Mouse (Mus musculus) G1E (cell line): Measurements from ENCODE around the gene Mmrn2. TPM values are rescaled to one million over a fixed set of nuclear protein-coding genes. Genes with fewer than 3 reads are reported as not detected.
"Not testable (repeated sequence)": the region's sequence is repeated elsewhere in the genome, so short reads cannot be mapped to it uniquely, and the experiment has no call there.

Experiments used
- ATAC-seq: 2 replicates; pipeline ENCODE4 v1.8.0; 2016; ENCODE audit warnings: mild to moderate bottlenecking; ENCODE audit not compliant: insufficient number of reproducible peaks, poor library complexity, low FRiP score, severe bottlenecking; ENCODE audit errors: extremely low read depth
- DNase-seq: peaks from one replicate; pipeline ENCODE4 v3.0.0; 2012; ENCODE audit warnings: low spot score
- H3K27me3 ChIP-seq: 2 replicates; pipeline ENCODE4 v1.6.1; 2012; ENCODE audit warnings: mild to moderate bottlenecking, low read length, inconsistent platforms; ENCODE audit not compliant: insufficient read depth
- H3K36me3 ChIP-seq: replicated peaks from 2 replicates; pipeline ENCODE3; 2012; ENCODE audit warnings: mild to moderate bottlenecking, inconsistent platforms
- H3K4me1 ChIP-seq: 2 replicates; pipeline ENCODE4 v1.6.1; 2012; ENCODE audit warnings: low read depth, low read length, inconsistent platforms, mixed read lengths; ENCODE audit not compliant: insufficient read depth
- H3K4me3 ChIP-seq: 2 replicates; pipeline ENCODE4 v1.5.1; 2012; ENCODE audit warnings: low read depth, mild to moderate bottlenecking, inconsistent platforms, low read length, moderate library complexity, mixed read lengths
- H3K9me3 ChIP-seq: replicated peaks from 2 replicates; pipeline ENCODE4 v1.6.1; 2012; ENCODE audit warnings: inconsistent platforms
- CTCF ChIP-seq: IDR thresholded peaks from 2 replicates; pipeline ENCODE4 v1.5.1; 2012; ENCODE audit warnings: low read depth, low read length, inconsistent platforms, mixed read lengths
- GATA1 ChIP-seq: IDR thresholded peaks from 2 replicates; pipeline ENCODE4 v1.6.1; 2012; ENCODE audit warnings: borderline replicate concordance, low read length, inconsistent platforms, mixed read lengths
- GATA2 ChIP-seq: IDR thresholded peaks from 2 replicates; pipeline ENCODE4 v1.6.1; 2012; ENCODE audit warnings: low read depth, low read length, inconsistent platforms, borderline replicate concordance
- POLR2AphosphoS5 ChIP-seq: IDR thresholded peaks from 2 replicates; pipeline ENCODE4 v1.6.1; 2012; ENCODE audit warnings: low read depth, low read length, inconsistent platforms; ENCODE audit not compliant: insufficient replicate concordance
- TAL1 ChIP-seq: conservative IDR thresholded peaks from 2 replicates; pipeline ENCODE4 v1.6.1; 2012; ENCODE audit warnings: low read depth, low read length, inconsistent platforms, mixed read lengths
- polyA plus RNA-seq: library from polyadenylated mRNA; stranded (reverse); fragments of >175 nt; gene quantifications from 2 replicates; pipeline ENCODE4 v1.2.3, GENCODE M21; 2012
- total RNA-seq, 2 experiments: library from RNA; stranded (forward) in 1 of 2; stranded (reverse) in 1 of 2; fragments of 200-1000 nt in 1 of 2; fragments of >200 nt in 1 of 2; fragmentation: Nextera tagmentation in 1 of 2; gene quantifications; 2 replicates each; pipeline ENCODE4 v1.2.3; 2014 to 2017

Mmrn2 gene
- total and polyA plus RNA-seq, 3 experiments = 0.01 to 0.11 TPM; not detected in 1

GRCm38 (mm10) chr14:34412164-34412896 is 37.1 kb downstream of the Mmrn2 start:
- no peaks in the 10 kb centered on the region for H3K4me1 ChIP-seq
- H3K9me3 ChIP-seq = no peaks in the 10 kb centered on the region
- H3K36me3 ChIP-seq = no peaks in the 10 kb centered on the region
- ATAC-seq = no peak
- no peak for TF ChIP-seq GATA1
- no peak for TF ChIP-seq CTCF
- TF ChIP-seq GATA2 = no peak
- no peak for TF ChIP-seq POLR2AphosphoS5
- TF ChIP-seq TAL1 = no peak
- H3K4me3 ChIP-seq = no peak overlapping the region
- H3K27me3 ChIP-seq = no peaks in the 10 kb centered on the region; the same call in 1 of the 2 replicates
- DNase-seq = no peak

GRCm38 (mm10) chr14:34416946-34417345 is 41.7 kb downstream of the Mmrn2 start:
- H3K27me3 ChIP-seq, H3K36me3 ChIP-seq, H3K4me1 ChIP-seq, H3K9me3 ChIP-seq, H3K4me3 ChIP-seq, ATAC-seq, DNase-seq: not testable (repeated sequence)

- DNase-seq (no peak), ATAC-seq (no peak)
- Histone ChIP-seq H3K36me3 (no peaks in the 10 kb centered on the region), H3K4me3 (no peak overlapping the region), H3K27me3 (peaks cover 4% of the 10 kb centered on the region; the same call in 1 of the 2 replicates), H3K4me1 (no peaks in the 10 kb centered on the region), H3K9me3 (no peaks in the 10 kb centered on the region)
- TF ChIP-seq CTCF = no peak
- TF ChIP-seq GATA2 = no peak
- TF ChIP-seq TAL1 = no peak
- TF ChIP-seq GATA1 = no peak
- no peak for TF ChIP-seq POLR2AphosphoS5
Observed at GRCm38 (mm10) chr14:34417501-34417900, 42.2 kb downstream of the Mmrn2 start.

GRCm38 (mm10) chr14:34421078-34421477 is 45.8 kb downstream of the Mmrn2 start:
- Histone ChIP-seq H3K9me3 (no peaks in the 10 kb centered on the region), H3K4me3 (no peak overlapping the region), H3K4me1 (no peaks in the 10 kb centered on the region), H3K36me3 (no peaks in the 10 kb centered on the region), H3K27me3 (peaks cover 4% of the 10 kb centered on the region; the same call in 1 of the 2 replicates)
- no peak for ATAC-seq
- DNase-seq = no peak
- TF ChIP-seq CTCF (no peak), GATA1 (no peak), GATA2 (no peak), TAL1 (no peak)

GRCm38 (mm10) chr14:34428274-34428673 is 53.0 kb downstream of the Mmrn2 start:
- Histone ChIP-seq H3K27me3 (no peaks in the 10 kb centered on the region), H3K36me3 (no peaks in the 10 kb centered on the region), H3K9me3 (no peaks in the 10 kb centered on the region), H3K4me3 (no peak overlapping the region), H3K4me1 (no peaks in the 10 kb centered on the region)
- ATAC-seq (no peak), DNase-seq (no peak)
- TF ChIP-seq GATA2 = no peak
- no peak for TF ChIP-seq POLR2AphosphoS5
- no peak for TF ChIP-seq CTCF
- TF ChIP-seq TAL1 = no peak
- no peak for TF ChIP-seq GATA1

- H3K36me3 ChIP-seq = no peaks in the 10 kb centered on the region
- no peak for ATAC-seq
- no peaks in the 10 kb centered on the region for H3K4me1 ChIP-seq
- no peaks in the 10 kb centered on the region for H3K9me3 ChIP-seq
- H3K4me3 ChIP-seq = no peak overlapping the region
- H3K27me3 ChIP-seq = no peaks in the 10 kb centered on the region
- DNase-seq = no peak
- TF ChIP-seq CTCF (no peak), POLR2AphosphoS5 (no peak), GATA2 (no peak), TAL1 (no peak), GATA1 (no peak)
Observed at GRCm38 (mm10) chr14:34429069-34429468, 53.8 kb downstream of the Mmrn2 start.

- no peaks in the 10 kb centered on the region for H3K27me3 ChIP-seq
- H3K4me3 ChIP-seq = no peak overlapping the region
- no peaks in the 10 kb centered on the region for H3K36me3 ChIP-seq
- TF ChIP-seq CTCF (no peak), GATA1 (no peak), POLR2AphosphoS5 (no peak), TAL1 (no peak), GATA2 (no peak)
- DNase-seq = no peak
- ATAC-seq = no peak
- H3K4me1 ChIP-seq = no peaks in the 10 kb centered on the region
- no peaks in the 10 kb centered on the region for H3K9me3 ChIP-seq
Observed at GRCm38 (mm10) chr14:34440526-34441066, 65.3 kb downstream of the Mmrn2 start.
